Mouse (Mus musculus) gastrocnemius, postnatal 25 days (tissue): ENCODE measurements around the gene Srsy. TPM values are rescaled to one million over a fixed set of nuclear protein-coding genes. Genes with fewer than 3 reads are reported as not detected.
"Not testable (repeated sequence)": the region's sequence is repeated elsewhere in the genome, so short reads cannot be mapped to it uniquely, and the experiment has no call there.

ENCODE experiments used
- DNase-seq: peaks from one replicate; pipeline ENCODE4 v3.0.0; 2022
- long read RNA-seq, 2 experiments: library from polyadenylated mRNA; stranded (forward); transcript quantifications; one replicate each; pipeline ENCODE4 v2.0.0; 2021
- total RNA-seq, 2 experiments: library from RNA; stranded (reverse); gene quantifications; 1 replicate in 1 of 2; 2 replicates in 1 of 2; pipeline ENCODE4 v1.2.3; 2021

The Srsy gene
- total RNA-seq = not detected
- long read RNA-seq, experiment 1 = 0 reads
- long read RNA-seq, experiment 2 = 0 reads

- DNase-seq = not testable (repeated sequence)
Observed at GRCm38 (mm10) chrY:17937230-17937629, at the start of gene Srsy. Gene Srsy (minus strand): TSS chrY:17937330.

Other genes with a start within 250 kb of the Srsy start
- not detected for gene Gm21904, start 91.1 kb downstream of the Srsy start, total RNA-seq
- not detected for gene Gm20772, start 62.6 kb downstream of the Srsy start, total RNA-seq
- gene Gm20831, start 62.6 kb downstream of the Srsy start, total RNA-seq = not detected
- gene Gm21764, start 124.5 kb upstream of the Srsy start, total RNA-seq = not detected
- gene Ssty1, start 151.8 kb upstream of the Srsy start, total RNA-seq = not detected